Mouse (Mus musculus) activated CD4-positive, CD25-positive, alpha-beta regulatory T cell, adult 9 weeks (primary cell): ENCODE results near the gene Gm20458. TPM values are rescaled to one million over a fixed set of nuclear protein-coding genes. Genes with fewer than 3 reads are reported as not detected.

ENCODE experiments used
- polyA plus RNA-seq: library from polyadenylated mRNA; unstranded; fragments of 100-300 nt; shearing (Covaris generic); gene quantifications from one replicate; pipeline ENCODE4 v1.2.1, GENCODE M21; 2017

Gm20458 gene
- 2.2 TPM for polyA plus RNA-seq

DNA sequence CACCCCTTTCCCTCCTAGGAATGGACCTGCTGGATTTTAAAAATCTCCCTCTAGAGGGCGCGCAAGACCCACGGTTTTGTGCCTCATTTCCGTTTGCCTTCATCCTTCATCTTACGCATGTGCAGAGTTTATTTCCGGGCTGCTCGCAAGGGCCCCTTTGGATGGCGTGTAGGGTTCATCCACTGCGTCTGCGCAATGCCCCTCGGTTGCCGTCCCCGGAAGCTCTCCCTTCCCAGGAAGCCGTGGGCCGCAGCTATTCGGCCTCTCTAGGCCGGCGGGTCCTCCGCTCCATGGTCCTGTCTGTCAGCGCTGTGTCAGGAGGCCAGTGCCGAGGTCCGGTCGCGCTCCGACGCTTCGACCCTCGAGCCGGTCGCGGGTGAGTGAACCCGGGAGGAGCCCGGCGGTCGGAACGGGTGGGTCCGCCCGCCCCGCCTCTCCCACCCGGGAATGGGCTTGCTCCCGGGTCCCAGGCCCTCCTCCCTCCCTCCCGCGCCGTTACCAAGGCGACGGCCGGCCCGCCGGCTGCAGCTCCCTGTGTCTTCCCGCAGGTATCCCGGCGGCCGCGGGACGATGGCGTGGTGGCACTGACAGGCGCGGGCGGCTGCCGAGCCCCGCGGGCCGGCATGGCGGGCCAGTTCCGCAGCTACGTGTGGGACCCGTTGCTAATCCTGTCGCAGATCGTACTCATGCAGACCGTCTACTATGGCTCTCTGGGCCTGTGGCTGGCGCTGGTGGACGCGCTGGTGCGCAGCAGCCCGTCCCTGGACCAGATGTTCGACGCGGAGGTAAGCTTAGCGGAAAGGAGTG lies at the start of gene Gm20458:
Gene Gm20458 (plus strand): TSS at position 223 of the 807 bp plus-strand sequence.

GRCm38 (mm10) chr2:164443460-164444000 lies 17.2 kb upstream of the Gm20458 start, which contains the start of gene Sdc4:
Gene Sdc4, minus strand, starts transcription at chr2:164443887.

DNA sequence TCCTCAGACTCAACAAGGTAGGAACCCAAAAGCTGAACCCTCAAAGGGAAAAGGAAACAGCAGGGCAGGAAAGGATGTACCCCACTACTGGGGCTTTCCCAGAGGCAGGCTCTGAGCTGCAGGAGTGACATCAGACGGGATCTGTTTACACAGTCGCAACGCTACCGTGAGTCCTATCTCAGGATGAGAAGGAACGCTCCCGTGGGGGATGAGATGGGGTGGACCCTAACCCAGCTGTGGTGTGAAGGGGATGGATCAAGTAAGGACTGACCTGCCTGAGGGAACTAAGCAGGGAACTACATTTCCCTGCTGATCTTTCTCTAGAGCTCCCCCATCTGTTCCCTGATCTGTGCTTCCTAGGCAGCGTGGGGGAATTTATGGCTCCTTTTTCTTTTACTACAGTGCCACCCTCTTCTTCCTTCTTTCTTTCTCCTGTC lies 3.9 kb upstream of the Gm20458 start, which contains the start of gene Sys1:
Gene Sys1 (plus strand): TSS at position 101 of the 437 bp plus-strand sequence.

DNA sequence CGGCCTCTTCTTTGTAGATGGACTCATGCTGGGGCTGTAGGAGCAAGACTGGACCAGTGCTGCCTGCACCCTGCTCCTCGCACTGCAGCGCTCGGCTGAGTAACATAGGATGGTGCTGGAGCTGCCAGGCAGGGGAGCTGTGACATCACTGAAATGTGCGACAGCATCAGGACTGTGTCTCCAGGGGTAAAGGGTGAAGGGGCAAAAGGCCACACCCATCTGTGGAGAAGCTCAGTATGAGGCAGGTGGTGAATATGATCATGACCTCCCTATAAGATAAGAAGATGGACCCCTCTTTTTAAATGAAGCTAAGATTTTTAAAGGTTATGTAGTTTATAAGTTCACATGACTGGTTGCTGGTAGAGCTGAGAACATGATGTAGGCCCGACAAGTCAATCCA lies 12.9 kb downstream of the Gm20458 start, which contains the start of gene Trp53tg5:
Gene Trp53tg5 (minus strand): TSS at position 101 of the 400 bp plus-strand sequence.

GRCm38 (mm10) chr2:164485681-164486257 lies 25.0 kb downstream of the Gm20458 start, which contains the start of gene Dbndd2:
Gene Dbndd2, plus strand, starts transcription at chr2:164486106.

DNA sequence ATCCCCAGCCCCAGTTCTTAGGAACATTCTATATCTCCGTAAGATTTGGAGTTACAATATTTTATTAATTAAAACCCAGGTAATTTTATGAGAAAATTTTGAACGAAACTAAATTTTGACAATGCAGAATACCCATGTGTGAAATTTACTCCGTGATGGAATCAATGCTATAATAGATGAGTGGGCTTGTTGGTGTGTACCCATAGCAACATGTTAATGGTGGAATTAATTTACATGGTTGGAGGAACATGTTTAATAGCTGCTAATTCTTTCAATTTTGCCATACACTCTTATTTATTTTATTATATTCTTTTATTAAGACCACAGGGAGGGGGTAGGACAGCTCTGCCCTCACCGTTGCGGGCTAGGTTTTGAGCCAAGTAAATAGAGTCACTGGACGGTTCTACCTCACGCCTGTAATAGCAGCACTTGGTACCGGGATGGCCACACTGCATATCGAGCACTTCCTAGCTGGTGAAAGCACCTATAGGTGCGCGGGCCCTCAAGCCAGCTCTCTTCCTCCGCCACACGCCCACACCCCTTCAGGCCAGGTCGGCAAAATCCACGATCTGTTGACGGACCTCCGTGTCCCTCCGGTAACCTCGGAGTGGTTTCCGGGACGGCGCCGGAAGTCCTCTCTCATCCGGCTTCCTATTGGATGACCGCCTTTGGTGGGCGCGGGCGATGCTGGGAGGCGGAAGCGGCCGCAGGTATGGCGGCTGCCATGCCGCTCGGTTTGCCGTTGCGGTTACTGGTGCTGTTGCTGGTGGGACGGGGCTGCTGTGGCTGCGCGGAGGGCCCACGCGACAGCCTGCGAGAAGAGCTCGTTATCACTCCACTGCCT lies 36.3 kb downstream of the Gm20458 start, which contains the start of gene Pigt:
Gene Pigt (plus strand): TSS at position 674 of the 844 bp plus-strand sequence.

Other genes starting within 250 kb of the Gm20458 start
- not detected for gene Wfdc15b, start 239.3 kb upstream of the Gm20458 start, polyA plus RNA-seq
- not detected for gene Svs2, start 222.5 kb upstream of the Gm20458 start, polyA plus RNA-seq
- gene Svs3b, start 204.3 kb upstream of the Gm20458 start, polyA plus RNA-seq, result not detected
- gene Svs4, start 182.5 kb upstream of the Gm20458 start, polyA plus RNA-seq, result not detected
- not detected for gene Svs3a, start 171.7 kb upstream of the Gm20458 start, polyA plus RNA-seq
- gene Svs6, start 144.2 kb upstream of the Gm20458 start, polyA plus RNA-seq, result not detected
- gene Svs5, start 128.2 kb upstream of the Gm20458 start, polyA plus RNA-seq, result not detected
- gene Slpi, start 71.9 kb upstream of the Gm20458 start, polyA plus RNA-seq, result 5.0 TPM
- gene Rbpjl, start 57.8 kb upstream of the Gm20458 start, polyA plus RNA-seq, result not detected
- not detected for gene Matn4, start 55.8 kb upstream of the Gm20458 start, polyA plus RNA-seq
- gene Sdc4, start 17.1 kb upstream of the Gm20458 start, polyA plus RNA-seq, result 36.4 TPM
- gene Sys1, start 4.0 kb upstream of the Gm20458 start, polyA plus RNA-seq, result 23.4 TPM
- gene Trp53tg5, start 12.8 kb downstream of the Gm20458 start, polyA plus RNA-seq, result 0.31 TPM
- gene Dbndd2, start 25.1 kb downstream of the Gm20458 start, polyA plus RNA-seq, result 5.9 TPM
- 37.1 TPM for gene Pigt, start 36.6 kb downstream of the Gm20458 start, polyA plus RNA-seq
- 5.5 TPM for gene Wfdc2, start 101.4 kb downstream of the Gm20458 start, polyA plus RNA-seq
- not detected for gene Spint3, start 112.5 kb downstream of the Gm20458 start, polyA plus RNA-seq
- gene Wfdc6a, start 124.5 kb downstream of the Gm20458 start, polyA plus RNA-seq, result not detected
- not detected for gene Eppin, start 132.6 kb downstream of the Gm20458 start, polyA plus RNA-seq
- gene Wfdc6b, start 152.6 kb downstream of the Gm20458 start, polyA plus RNA-seq, result not detected
- not detected for gene Wfdc8, start 152.7 kb downstream of the Gm20458 start, polyA plus RNA-seq
- gene Wfdc16, start 177.8 kb downstream of the Gm20458 start, polyA plus RNA-seq, result not detected
- gene Wfdc10, start 195.1 kb downstream of the Gm20458 start, polyA plus RNA-seq, result not detected
- gene Wfdc9, start 195.6 kb downstream of the Gm20458 start, polyA plus RNA-seq, result not detected
- gene Wfdc11, start 213.1 kb downstream of the Gm20458 start, polyA plus RNA-seq, result not detected
- gene Wfdc13, start 224.1 kb downstream of the Gm20458 start, polyA plus RNA-seq, result not detected
- gene Spint4, start 237.5 kb downstream of the Gm20458 start, polyA plus RNA-seq, result not detected